ENCODE assay signal across 15 mouse cellular contexts in the genomic region with DNA sequence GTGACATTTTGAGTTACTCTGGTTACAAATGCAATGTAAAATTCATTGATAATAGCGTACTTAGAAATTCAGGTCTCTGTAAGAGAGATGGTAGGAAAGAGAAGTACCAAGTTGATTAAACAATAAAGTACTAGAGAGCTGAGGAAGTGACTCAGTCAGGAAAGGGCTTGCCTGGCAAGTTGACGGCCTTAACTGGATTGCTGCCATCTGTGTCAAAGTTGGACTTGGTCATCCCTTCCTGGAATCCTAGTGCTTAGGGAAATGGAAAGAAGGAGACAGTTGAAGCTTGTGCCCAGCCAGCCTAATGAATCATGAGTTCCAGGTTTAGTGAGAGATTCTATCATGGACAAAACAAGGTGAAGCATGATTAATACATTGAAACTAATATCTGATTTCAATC.
DNase-seq lines count a peak whose midpoint lies in the region; ATAC-seq lines count a peak whose summit lies in the region.
"Had no signal": no experiment of that assay in that cellular context is flagged by ENCODE, and none has a peak within 500 bp of the region (broad histone marks: within the 10 kb centered on the region; RNA-seq: fewer than 3 reads in every experiment).

No protein-coding gene starts in this region.

- intact Hi-C loops in gastrocnemius, postnatal 36 days (cut with DNase I), result no loop called here

- H3K4me2 ChIP-seq in neural tube, embryonic 15.5 days, result no peak overlapping the region
- H3K4me2 ChIP-seq: liver, embryonic 12.5 days had no signal

- no peak for ATAC-seq in neural tube, embryonic 15.5 days (ENCODE audit: low FRiP score)
- ATAC-seq: inflammation-experienced regulatory T-cells, adult 6 months; liver, embryonic 12.5 days; midbrain, embryonic 16.5 days had no signal

- H3K9me3 ChIP-seq in neural tube, embryonic 15.5 days (replicated peaks), result no peaks in the 10 kb centered on the region
- H3K9me3 ChIP-seq: forebrain, embryonic 10.5 days; liver, embryonic 12.5 days had no signal

- no peaks in the 10 kb centered on the region for H3K4me1 ChIP-seq in neural tube, embryonic 15.5 days
- H3K4me1 ChIP-seq: liver, embryonic 12.5 days had no signal

- H3K4me3 ChIP-seq in neural tube, embryonic 15.5 days (replicated peaks), result no peak overlapping the region
- H3K4me3 ChIP-seq: forebrain, embryonic 10.5 days; left cerebral cortex, adult 2 months; liver, embryonic 12.5 days had no signal

- no peak overlapping the region for H3K9ac ChIP-seq in neural tube, embryonic 15.5 days (replicated peaks)
- H3K9ac ChIP-seq: liver, embryonic 12.5 days had no signal

- WGBS in neural tube, embryonic 15.5 days, result 89% methylated on average over 2 of the region's 2 CpGs

- no peaks in the 10 kb centered on the region for H3K27me3 ChIP-seq in neural tube, embryonic 15.5 days (replicated peaks)
- H3K27me3 ChIP-seq: liver, embryonic 12.5 days had no signal

- H3K36me3 ChIP-seq in neural tube, embryonic 15.5 days, result no peaks in the 10 kb centered on the region
- H3K36me3 ChIP-seq: forebrain, embryonic 10.5 days; liver, embryonic 12.5 days had no signal

- DNase-seq in gastrocnemius, adult 18-20 months (ENCODE audit: low spot score), result peak; percentile 1
- no peak for DNase-seq in gastrocnemius, postnatal 36 days
- DNase-seq in urinary bladder, postnatal 25 days (ENCODE audit: low spot score), result peak; percentile 8
- no peak for DNase-seq in urinary bladder, adult 2 months (ENCODE audit: low spot score)
- peak; percentile 34 for DNase-seq in kidney, postnatal 10 days
- peak; percentile 17 to 38 for DNase-seq in urinary bladder, postnatal 36 days (ENCODE audit: low spot score in 2 of 2)
- no peak for DNase-seq in thymus, postnatal 10 days (ENCODE audit: low spot score in 2 of 2)
- DNase-seq: spleen, adult 18-20 months; thymus, adult 2 months had no signal

- no peak overlapping the region for H3K27ac ChIP-seq in neural tube, embryonic 15.5 days (replicated peaks)
- H3K27ac ChIP-seq: forebrain, embryonic 10.5 days; left cerebral cortex, adult 2 months; liver, embryonic 12.5 days had no signal

Comparison
In these comparisons a context has a peak if more than half of its experiments do, and no peak if none do; other contexts are left out.
1. DNase-seq: peak in gastrocnemius, adult 18-20 months (single experiment), urinary bladder, postnatal 25 days (single experiment), kidney, postnatal 10 days (single experiment) and urinary bladder, postnatal 36 days (2 of 2); none in gastrocnemius, postnatal 36 days (0 of 2), urinary bladder, adult 2 months (single experiment) and thymus, postnatal 10 days (0 of 2).